Mouse (Mus musculus): ENCODE data around the gene Crygf.
"Not testable (repeated sequence)": the region's sequence is repeated elsewhere in the genome, so short reads cannot be mapped to it uniquely, and the experiment has no call there.

Gene Crygf

DNA sequence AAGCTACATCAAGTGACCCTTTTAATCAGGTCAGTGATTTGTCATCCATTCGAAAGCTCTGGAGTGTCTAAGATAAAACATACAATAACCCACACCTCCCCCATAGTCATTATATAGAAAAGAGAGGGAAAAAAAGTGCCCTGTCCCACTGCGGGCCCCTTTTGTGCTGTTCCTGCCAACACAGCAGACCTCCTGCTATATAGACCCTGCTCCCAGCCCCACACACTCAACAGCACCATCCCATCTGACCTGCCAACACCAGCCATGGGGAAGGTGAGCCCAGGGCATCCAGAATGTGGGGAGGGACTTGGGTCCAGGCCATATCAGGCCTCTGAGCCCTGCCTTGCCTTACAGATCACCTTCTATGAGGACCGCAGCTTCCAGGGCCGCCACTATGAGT lies at the start of gene Crygf:
Gene Crygf, plus strand, starts transcription at position 227 of the 400 bp plus-strand sequence.
- no peak for DNase-seq (ENCODE audit: low read depth)

DNA sequence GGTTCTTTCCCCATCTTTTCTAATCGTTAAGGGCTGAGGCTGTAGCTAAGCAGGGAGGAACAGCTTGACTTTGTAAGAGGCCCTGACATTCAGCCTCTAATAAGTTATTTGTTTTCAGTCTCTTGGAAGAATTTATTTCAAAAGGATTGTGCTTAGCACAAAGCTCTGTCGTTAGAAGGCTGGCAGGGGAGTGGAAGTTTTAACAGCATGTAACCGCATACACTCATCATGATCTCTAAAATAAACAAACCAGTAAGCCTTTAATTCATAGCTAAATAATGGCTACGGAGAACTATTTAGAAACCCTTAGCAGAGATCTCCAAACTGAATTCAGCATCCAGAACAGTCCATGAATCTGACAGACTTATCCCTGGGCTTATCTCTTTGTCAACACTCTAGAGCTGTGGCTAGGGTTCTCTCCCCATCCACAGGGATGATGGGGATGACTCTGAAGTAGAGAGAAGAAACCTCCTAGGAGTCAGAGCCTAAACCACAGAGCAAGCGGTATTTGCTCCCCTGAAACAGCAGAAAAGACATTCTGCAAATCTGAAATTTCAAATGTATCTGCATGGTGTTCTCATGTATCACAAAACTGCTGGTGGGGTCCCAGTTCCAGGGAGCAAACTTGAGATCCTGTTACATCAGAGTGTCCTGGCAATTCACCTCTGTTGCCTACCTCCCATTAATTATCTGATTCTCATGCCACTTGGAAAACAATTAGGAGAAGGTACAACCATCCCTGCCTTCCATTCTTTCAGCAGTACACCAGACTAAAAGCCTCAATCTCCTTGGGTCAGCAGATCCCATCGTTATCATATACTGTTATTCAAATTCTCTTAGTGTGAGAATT lies 734 bp upstream of the Crygf start:
- DNase-seq (ENCODE audit: low read depth): no peak

DNA sequence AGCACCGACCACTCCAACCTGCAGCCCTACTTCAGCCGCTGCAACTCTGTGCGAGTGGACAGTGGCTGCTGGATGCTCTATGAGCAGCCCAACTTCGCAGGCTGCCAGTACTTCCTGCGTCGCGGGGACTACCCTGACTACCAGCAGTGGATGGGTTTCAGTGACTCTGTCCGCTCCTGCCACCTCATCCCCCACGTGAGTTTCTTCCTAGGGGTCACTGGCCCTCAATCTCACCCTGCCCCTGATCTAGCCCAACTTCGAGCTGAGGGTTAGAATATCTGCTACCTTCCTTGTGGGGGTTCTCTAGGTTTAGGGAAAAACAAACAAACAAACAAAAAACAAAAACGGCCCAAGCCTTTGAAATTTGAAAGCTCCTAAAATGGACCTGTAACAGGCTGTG lies 376 bp downstream of the Crygf start:
- DNase-seq (ENCODE audit: low read depth): not testable (repeated sequence)

DNA sequence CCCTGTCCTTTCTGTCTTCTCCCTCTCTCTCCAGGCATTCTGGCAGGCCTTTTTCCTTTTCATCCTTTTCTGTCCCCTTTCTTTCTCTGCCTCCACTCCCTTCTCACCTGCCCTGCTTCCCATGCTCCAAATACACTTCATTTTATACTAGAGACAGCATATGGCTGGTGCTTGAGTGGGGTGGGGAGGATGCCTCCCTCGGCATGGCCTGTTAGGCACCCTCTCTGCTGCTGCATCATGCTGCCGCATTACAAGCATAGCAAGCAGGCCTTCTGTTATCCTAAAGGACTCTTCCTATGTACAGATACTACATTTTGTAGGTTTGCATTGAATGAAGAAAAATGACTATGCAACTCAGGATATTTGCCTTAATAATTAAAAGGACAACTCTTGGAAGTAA lies 3.7 kb downstream of the Crygf start:
- no peak for DNase-seq (ENCODE audit: low read depth)

DNA sequence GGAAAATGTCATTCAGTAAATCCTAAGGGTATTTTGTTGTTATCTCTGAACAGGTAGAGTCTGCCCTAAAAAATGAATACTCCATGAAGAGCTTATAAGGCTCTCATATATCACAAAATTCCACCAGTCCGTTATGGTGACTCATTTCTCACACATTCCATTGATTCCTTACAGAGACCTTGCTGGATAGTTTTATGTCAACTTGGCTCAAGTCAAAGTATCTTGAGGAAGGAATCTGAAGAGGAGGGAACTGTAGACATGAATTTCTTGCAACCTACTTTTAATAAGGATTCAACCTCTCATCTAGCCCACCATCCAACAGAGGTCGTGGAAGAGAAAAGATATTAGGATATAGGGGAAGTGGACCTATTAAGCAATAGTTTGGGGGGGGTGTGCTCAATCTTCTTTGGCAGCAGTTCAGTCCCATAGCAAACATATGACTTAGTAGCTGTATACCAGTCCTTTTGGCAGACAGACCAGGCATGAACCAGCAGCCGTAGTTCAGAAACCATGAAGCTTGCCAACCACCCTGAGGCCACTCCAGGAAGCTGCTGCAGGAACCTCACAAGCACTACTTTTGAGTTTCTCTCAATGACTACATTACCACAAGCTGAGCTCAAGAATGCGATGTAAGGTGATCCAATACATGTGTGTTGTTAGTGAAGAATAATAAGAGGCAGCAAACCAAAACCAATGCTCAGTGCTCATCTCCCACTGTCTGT lies 5.9 kb downstream of the Crygf start:
- DNase-seq (ENCODE audit: low read depth): peak; percentile 45
